Mouse (Mus musculus) small intestine, adult 2 months (tissue): Measurements from ENCODE around the gene Zfp384. TPM values are rescaled to one million over a fixed set of nuclear protein-coding genes. Genes with fewer than 3 reads are reported as not detected.
A peak's percentile ranks its signal among the peaks of the same experiment; 100 is the strongest.

Source experiments
- H3K27ac ChIP-seq: fragments of 200-500 bp; 2 replicates; pipeline ENCODE4 v1.5.1; 2012; ENCODE audit warnings: low read depth, low read length, control low read depth, inconsistent platforms; ENCODE audit not compliant: insufficient read depth
- H3K27me3 ChIP-seq: fragments of 200-500 bp; 2 replicates; pipeline ENCODE4 v1.6.1; 2012; ENCODE audit warnings: mild to moderate bottlenecking, moderate library complexity, low read length, inconsistent platforms; ENCODE audit not compliant: control insufficient read depth, insufficient read depth
- H3K36me3 ChIP-seq: fragments of 200-500 bp; 2 replicates; pipeline ENCODE4 v1.6.1; 2012; ENCODE audit warnings: mild to moderate bottlenecking, low read length, control low read depth, inconsistent platforms; ENCODE audit not compliant: control insufficient read depth, insufficient read depth
- H3K4me1 ChIP-seq: fragments of 200-500 bp; 2 replicates; pipeline ENCODE4 v1.6.1; 2012; ENCODE audit warnings: low read length, inconsistent platforms, mixed read lengths; ENCODE audit not compliant: control insufficient read depth, insufficient read depth, insufficient read length
- H3K4me3 ChIP-seq: fragments of 200-500 bp; 2 replicates; pipeline ENCODE4 v1.5.1; 2012; ENCODE audit warnings: low read depth, mild to moderate bottlenecking, control low read depth, inconsistent platforms, low read length, moderate library complexity
- CTCF ChIP-seq: fragments of 200-500 bp; IDR thresholded peaks from 2 replicates; pipeline ENCODE4 v1.5.1; 2012; ENCODE audit warnings: low read depth, mild to moderate bottlenecking, control low read depth, inconsistent platforms, low read length, moderate library complexity, mixed read lengths; ENCODE audit not compliant: insufficient replicate concordance, insufficient read length; ENCODE audit errors: extremely low read depth
- POLR2A ChIP-seq: fragments of 200-500 bp; IDR thresholded peaks from 2 replicates; pipeline ENCODE4 v1.6.1; 2012; ENCODE audit warnings: low read depth, mild to moderate bottlenecking, control low read depth, inconsistent platforms, low read length, moderate library complexity
- WGBS: fragments of 180-500 bp; shearing (Covaris S2); methylation state at CpG from one replicate; pipeline ENCODE4 v1.1.7; 2018; 5-methylcytosine and 5-hydroxymethylcytosine counted together
- polyA plus RNA-seq: library from polyadenylated mRNA; depleted of rRNA; stranded (reverse); fragments of >200 nt; gene quantifications from 2 replicates; pipeline ENCODE4 v1.2.3, GENCODE M21; 2012

Zfp384 gene
- polyA plus RNA-seq, 1 experiment: 57.0 TPM

- Histone ChIP-seq H3K36me3 (no peaks in the 10 kb centered on the region), H3K4me3 (no peak overlapping the region), H3K4me1 (peaks cover 14% of the 10 kb centered on the region), H3K27ac (no peak overlapping the region), H3K27me3 (peaks cover 45% of the 10 kb centered on the region)
- TF ChIP-seq CTCF (no peak), POLR2A (no peak)
- 14% methylated on average over 8 of the region's 8 CpGs for WGBS
Measured at GRCm38 (mm10) chr6:124998066-124998465, 10.9 kb upstream of the Zfp384 start.

DNA sequence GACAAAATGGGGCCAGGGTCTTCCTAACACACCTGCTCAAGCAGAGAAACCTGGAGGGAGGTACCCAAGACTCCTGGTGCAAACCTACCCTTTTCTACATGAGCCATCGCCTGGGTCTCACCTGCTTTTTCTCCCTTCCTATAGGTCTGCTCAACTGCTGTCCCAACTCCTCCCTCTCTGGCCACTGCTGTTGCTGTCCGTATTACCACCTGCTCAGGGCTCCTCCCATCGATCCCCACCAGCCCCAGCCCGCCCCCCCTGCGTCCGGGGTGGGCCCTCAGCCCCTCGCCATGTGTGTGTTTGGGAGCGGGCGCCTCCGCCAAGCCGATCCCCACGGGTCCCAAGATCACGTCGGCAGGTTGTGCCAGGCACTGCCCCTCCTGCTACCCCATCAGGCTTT lies 9.9 kb upstream of the Zfp384 start:
- no peak overlapping the region for H3K4me3 ChIP-seq
- H3K27me3 ChIP-seq: peaks cover 41% of the 10 kb centered on the region
- no peaks in the 10 kb centered on the region for H3K36me3 ChIP-seq
- TF ChIP-seq CTCF (no peak), POLR2A (no peak)
- no peak overlapping the region for H3K27ac ChIP-seq
- WGBS: 38% methylated on average over 14 of the region's 14 CpGs
- H3K4me1 ChIP-seq: peaks cover 9% of the 10 kb centered on the region

- H3K4me1 ChIP-seq: peaks cover 9% of the 10 kb centered on the region
- TF ChIP-seq CTCF: no peak
- no peak for TF ChIP-seq POLR2A
- no peaks in the 10 kb centered on the region for H3K36me3 ChIP-seq
- WGBS: 31% methylated on average over 10 of the region's 10 CpGs
- peaks cover 37% of the 10 kb centered on the region for H3K27me3 ChIP-seq
- no peak overlapping the region for H3K4me3 ChIP-seq
- no peak overlapping the region for H3K27ac ChIP-seq
Measured at GRCm38 (mm10) chr6:124999546-124999945, 9.4 kb upstream of the Zfp384 start.

GRCm38 (mm10) chr6:125003706-125004105 lies 5.2 kb upstream of the Zfp384 start:
- TF ChIP-seq POLR2A (no peak), CTCF (no peak)
- 10% methylated on average over 3 of the region's 3 CpGs for WGBS
- Histone ChIP-seq H3K27ac (no peak overlapping the region), H3K36me3 (no peaks in the 10 kb centered on the region), H3K4me1 (peaks cover 2% of the 10 kb centered on the region; the same call in 1 of the 2 replicates), H3K27me3 (peaks cover 15% of the 10 kb centered on the region), H3K4me3 (no peak overlapping the region)

- no peaks in the 10 kb centered on the region for H3K36me3 ChIP-seq
- TF ChIP-seq CTCF (no peak), POLR2A (no peak)
Measured at GRCm38 (mm10) chr6:125005086-125005485, 3.9 kb upstream of the Zfp384 start.

DNA sequence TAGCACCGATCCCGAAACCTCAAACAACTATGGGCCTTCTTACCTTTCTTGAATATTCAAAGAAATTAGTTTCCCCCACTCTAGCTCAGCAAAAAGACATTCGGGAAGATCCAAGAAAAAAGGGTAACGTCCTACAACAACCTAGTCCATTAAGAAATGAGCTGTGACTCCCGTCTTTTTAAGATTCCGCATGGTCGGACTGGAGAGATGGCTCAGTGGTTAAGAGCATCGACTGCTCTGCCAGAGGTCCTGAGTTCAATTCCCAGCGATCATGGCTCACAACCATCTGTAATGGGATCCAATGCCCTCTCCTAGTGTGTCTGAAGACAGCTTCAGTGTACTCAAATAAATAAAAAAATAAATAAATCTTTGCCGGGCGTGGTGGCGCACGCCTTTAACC lies 885 bp upstream of the Zfp384 start:
- Histone ChIP-seq H3K36me3 (peaks cover 15% of the 10 kb centered on the region), H3K27me3 (no peaks in the 10 kb centered on the region), H3K4me1 (peaks cover 2% of the 10 kb centered on the region; the same call in 1 of the 2 replicates), H3K4me3 (peak overlapping the region; percentile 64), H3K27ac (peak overlapping the region; percentile 67; the same call in 1 of the 2 replicates)
- no peak for TF ChIP-seq POLR2A
- no peak for TF ChIP-seq CTCF
- WGBS: 36% methylated on average over 13 of the region's 13 CpGs

More at GRCm38 (mm10) chr6:125005086-125005485, 3.9 kb upstream of the Zfp384 start:
- H3K4me1 ChIP-seq: peaks cover 2% of the 10 kb centered on the region; the same call in 1 of the 2 replicates
- 62% methylated on average over 3 of the region's 3 CpGs for WGBS
- H3K4me3 ChIP-seq: no peak overlapping the region
- no peak overlapping the region for H3K27ac ChIP-seq
- peaks cover 6% of the 10 kb centered on the region; the same call in 1 of the 2 replicates for H3K27me3 ChIP-seq

DNA sequence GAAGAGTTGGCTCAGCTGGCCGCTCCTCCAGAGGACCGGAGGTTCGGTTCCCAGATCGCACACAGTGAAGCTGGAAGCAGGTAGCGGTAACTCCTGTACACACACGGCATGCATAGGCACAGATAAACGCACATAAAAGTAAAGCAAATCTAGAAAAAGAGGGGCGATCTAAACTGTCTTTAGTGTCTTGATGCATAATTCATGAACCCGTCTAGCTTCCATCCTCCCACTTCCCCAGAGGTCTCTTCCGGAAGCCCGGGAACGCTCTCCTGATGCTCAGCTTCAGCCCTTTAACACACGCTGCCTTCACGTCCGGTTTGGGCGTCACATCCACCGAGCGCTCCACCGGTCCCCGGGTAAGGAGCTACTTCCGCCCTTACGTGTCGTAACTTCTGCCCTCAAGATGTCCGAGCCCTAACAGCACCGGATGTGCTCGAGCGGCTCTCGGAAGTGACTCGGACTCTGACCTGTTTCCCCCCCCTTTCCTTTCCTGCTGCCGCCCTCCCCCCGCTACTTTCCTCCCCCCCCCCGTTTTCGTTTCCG lies 288 bp upstream of the Zfp384 start:
- H3K36me3 ChIP-seq: peaks cover 17% of the 10 kb centered on the region
- H3K4me1 ChIP-seq: peaks cover 2% of the 10 kb centered on the region; the same call in 1 of the 2 replicates
- under 1% methylated on average over 34 of the region's 34 CpGs for WGBS
- peak overlapping the region; percentile 94 for H3K4me3 ChIP-seq
- TF ChIP-seq CTCF: no peak
- no peak for TF ChIP-seq POLR2A
- H3K27ac ChIP-seq: peak overlapping the region; percentile 67
- H3K27me3 ChIP-seq: no peaks in the 10 kb centered on the region
